Mouse (Mus musculus) spleen, adult 2 months (tissue): ENCODE data around the gene Ranbp10.

Source experiments
- CTCF ChIP-seq: fragments of 200-500 bp; IDR thresholded peaks from 2 replicates; pipeline ENCODE4 v1.5.1; 2011; ENCODE audit warnings: mild to moderate bottlenecking, inconsistent platforms; ENCODE audit not compliant: insufficient read depth, insufficient read length, insufficient replicate concordance; ENCODE audit errors: extremely low read depth
- POLR2A ChIP-seq: fragments of 200-500 bp; IDR thresholded peaks from 2 replicates; pipeline ENCODE4 v1.6.1; 2011; ENCODE audit warnings: low read depth, low read length, inconsistent platforms

- TF ChIP-seq CTCF = no peak
- TF ChIP-seq POLR2A = no peak
Observed at GRCm38 (mm10) chr8:105774498-105774897, 52.7 kb downstream of the Ranbp10 start.
